Mouse (Mus musculus) ES-Bruce4 (cell line): ENCODE results near the gene Gls.

Experiments used
- CTCF ChIP-seq: IDR thresholded peaks from one replicate; pipeline ENCODE4 v1.8.1; 2011; ENCODE audit warnings: low read depth, low read length
- POLR2A ChIP-seq: IDR thresholded peaks from one replicate; pipeline ENCODE4 v1.8.1; 2011; ENCODE audit warnings: low read length; ENCODE audit not compliant: insufficient read depth

DNA sequence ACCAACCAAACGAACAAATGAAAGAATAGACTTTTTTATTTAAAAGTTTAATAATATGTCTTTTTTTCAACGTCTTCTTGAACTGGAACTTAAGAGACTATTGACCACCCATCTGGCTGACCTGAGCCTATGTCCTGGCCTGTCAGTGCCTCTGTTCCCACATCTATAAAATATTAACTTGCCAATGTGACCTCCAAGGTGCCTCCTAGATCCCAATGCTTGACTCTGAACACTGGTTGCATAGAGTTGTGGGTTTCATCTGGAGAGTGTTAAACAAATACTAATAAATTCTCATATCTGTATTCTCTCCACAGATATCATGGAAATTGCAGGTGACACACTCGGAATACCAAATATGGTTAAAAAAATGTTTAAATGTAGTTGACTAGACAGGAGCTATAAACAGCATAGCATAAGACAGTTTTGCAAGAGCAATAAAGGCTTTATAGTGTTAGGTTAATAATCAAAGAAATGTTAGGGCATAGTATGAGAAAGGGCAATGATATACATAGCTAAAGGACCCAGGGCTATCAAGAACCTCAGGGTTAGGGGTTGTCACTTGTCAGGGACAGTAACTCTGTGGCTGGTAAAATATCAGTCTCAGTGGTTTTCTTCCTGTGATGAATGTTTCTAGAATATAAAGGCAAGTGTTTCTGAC, 16.0 kb upstream of the Gls start:
- TF ChIP-seq CTCF = no peak
- no peak for TF ChIP-seq POLR2A
